Mouse (Mus musculus): ENCODE results near the gene Mecom.

DNA sequence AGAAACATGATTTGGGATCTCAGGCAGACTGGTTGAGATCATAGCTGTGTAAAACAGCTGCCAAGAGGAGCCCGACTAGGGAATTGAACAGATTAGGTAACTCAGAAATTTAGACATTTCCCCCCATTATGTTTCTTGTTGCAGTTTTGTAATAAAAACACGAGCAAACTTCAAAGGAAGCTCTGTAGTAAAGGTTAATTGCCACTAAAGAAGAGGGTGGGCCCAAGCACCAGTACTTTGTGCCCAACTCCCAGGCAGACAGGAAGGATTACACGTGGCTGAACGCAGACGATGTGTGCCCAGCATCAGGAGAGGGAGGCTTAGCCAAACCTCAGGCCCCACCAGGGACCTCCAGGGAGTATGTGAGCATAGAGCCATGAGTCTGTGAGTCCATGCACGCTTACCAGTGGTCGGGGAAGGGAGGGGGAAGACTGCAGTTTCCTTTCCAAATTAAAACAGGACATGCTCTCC, 303.4 kb downstream of the Mecom start:
- TF ChIP-seq CTCF (IDR thresholded peaks at IDR 0.05): no peak
- 0 out of 2 replicates have a peak, but pooled peaks have one; percentile 18 for TF ChIP-seq EP300 (IDR thresholded peaks at IDR 0.05)
